Mouse (Mus musculus): ENCODE data around the gene Gstt4.

DNA sequence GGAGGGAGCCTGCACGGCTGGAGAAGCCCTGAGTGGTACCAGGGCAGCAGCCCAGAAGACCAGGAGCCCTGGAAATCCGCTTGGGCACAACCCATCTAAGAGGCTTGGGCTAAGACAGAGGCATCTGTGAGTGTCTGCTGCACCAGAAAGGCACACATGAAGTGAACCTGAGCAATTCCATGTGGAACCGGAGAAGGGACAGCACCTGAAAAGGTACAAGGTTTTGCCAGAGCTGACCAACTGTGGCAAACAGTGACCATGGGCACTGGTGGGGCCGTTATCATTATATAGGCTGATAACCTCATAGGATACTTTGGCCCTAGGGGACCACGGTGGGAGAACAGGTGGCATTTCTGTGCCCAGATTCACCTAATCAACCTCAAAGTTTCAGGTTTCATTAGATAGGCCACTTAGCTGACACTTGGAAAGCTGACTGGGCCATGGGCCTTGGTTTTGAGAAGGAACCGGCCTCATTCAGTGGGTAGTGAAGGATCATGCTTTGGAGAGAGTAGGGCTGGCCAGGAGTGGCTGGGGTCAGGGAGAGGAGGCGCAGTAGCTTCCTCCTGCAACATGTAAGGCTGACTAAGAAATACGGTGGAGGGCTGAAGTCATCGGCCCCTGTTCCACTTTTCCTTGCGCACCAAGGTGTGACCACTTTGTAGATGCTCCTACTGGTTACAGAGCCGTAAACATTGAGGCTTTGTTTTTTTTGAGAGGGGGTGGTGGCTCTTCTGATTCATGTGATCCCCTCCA lies 34.0 kb upstream of the Gstt4 start:
- TF ChIP-seq CTCF (IDR thresholded peaks at IDR 0.05; ENCODE audit: extremely low read depth, insufficient read length, insufficient replicate concordance, low read depth, low read length) = no peak
- TF ChIP-seq POLR2A (IDR thresholded peaks at IDR 0.05; ENCODE audit: low read depth, low read length) = no peak

Measured in small intestine, adult 2 months (tissue).